Mouse (Mus musculus): ENCODE measurements at regions not wholly inside any gene's neighbourhood (a gene's known extent, or its start where the extent isn't known, plus 50 kb on each side); places are given as distances from the start of the nearest gene placed in this dataset.

GRCm38 (mm10) chr4:66622650-66623394 lies 204.6 kb upstream of the Tlr4 start:
- intact Hi-C loops (cut with DNase I): no loop called here

DNA sequence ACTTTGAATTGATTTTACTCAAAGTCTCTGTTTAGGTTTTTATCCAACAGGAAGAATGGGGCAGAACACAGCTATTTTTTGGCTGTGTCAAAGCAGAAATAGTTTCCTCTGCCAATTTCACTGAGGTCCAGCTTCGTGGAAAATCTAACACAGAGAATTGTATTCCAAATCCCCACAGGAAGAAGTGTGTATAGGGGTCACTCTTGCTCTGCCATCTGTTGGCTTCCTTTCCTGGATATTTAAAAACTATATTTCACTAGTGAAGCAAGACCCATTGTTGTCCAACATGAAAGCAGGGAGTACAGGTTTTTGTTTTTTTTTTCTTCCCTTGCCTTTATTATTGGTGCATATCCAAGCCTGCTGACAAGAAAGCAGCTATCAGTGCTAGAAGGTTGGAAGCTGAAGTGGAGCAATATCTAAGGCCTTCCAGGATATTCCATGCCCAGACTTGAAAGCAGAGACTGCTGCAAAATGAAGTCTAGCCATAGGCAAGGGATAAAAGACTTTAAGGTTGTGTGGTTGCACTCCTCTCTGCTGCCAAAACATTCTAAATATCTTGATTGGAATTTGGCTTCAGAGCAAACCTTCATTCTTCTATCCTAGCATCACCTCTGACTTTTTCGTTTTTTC lies 208.5 kb upstream of the Tlr4 start:
- DNase-seq: no peak
- intact Hi-C loops (cut with DNase I): no loop called here

More at GRCm38 (mm10) chr4:66622650-66623394, 204.6 kb upstream of the Tlr4 start:
- no peak for DNase-seq

DNA sequence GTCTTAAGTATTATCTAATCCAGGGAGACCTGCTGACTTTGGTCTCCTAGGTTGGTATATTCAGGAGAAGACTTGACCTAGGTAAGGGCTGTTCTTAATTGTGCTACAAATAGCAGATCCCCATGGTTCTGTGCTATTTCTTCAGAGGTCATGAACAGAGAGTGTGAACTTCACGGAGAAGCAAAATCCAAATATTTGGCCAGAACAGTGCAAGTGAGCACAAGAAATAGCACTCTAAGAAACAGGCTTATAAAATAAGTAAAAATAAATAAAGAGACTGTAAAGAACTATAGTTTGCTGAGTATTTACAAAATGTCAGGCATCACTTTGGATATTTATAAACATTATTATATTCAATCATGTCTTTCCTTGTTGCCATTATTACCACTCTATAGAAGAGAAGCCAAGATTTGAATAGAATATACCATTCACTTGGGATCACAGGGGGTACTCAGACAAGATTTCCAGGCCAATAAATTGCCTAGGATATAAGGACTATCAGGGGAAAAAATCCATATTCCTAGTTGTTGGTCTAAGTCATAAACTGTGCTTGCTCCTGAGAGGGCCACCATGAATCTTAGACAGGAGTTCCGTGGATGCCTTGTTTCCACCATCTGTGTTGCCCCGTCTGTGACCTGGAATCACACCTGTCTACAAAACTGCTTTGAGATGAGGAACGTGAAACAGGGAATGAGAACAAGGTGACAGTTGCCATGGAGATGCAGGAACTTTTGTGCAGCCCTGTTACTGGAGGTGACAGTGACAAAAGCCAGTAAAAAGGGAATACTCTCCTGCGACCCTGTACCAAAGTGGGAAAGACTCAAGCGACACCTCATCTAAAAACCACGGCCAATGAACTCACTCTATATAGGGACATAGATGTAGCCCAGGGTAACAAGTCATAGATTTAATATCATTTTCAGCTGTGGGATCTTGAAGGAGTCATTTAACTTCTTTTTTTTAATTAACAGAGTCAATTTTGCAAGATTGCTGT lies 209.3 kb upstream of the Tlr4 start:
- intact Hi-C loops (cut with DNase I): no loop called here
- DNase-seq: no peak

- intact Hi-C loops (cut with DNase I): no loop called here
- no peak for DNase-seq
These were observed 210.3 kb upstream of the Tlr4 start for GRCm38 (mm10) chr4:66617101-66617500.

DNA sequence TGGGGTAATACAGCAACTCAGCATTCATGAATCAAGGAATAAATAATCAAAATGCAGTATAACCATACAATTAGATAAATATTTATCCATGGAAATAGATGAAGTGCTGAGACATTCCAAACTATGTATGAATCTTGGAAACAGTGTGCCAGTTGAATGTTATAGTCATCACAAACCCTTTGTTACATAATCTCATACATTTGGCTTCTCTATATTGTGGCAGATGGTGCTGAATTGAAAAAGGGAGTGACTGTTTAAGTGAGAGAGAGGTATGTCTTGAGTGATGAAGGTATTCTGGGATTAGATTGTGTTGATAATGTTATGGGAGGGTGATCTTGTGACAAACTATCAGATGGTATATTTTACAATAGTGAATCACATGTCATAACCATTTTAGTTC lies 200.4 kb upstream of the Astn2 start:
- no peak for DNase-seq
- intact Hi-C loops (cut with DNase I): no loop called here

DNA sequence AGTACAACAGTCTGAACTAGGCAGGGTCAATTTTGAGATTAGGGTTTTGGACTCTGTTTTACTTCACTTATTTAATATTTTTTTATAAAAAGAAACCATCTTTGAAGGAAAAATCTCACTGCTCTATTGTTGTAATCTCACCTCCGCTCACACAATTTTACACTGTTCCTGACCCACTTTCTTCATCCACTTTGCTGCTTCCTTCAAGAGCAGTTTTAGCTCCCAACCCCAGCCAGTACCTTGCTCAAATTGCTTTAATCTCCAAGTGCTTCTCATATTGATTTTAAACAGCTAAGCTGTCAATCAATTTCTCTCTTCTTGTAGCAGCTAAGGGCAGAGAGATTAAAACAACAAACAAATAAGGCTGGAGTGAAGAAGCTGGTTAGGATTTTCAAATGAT lies 194.3 kb upstream of the Astn2 start:
- intact Hi-C loops (cut with DNase I): no loop called here
- DNase-seq: no peak

GRCm38 (mm10) chr4:66586647-66587046 lies 182.2 kb upstream of the Astn2 start:
- intact Hi-C loops (cut with DNase I): no loop called here
- no peak for DNase-seq

DNA sequence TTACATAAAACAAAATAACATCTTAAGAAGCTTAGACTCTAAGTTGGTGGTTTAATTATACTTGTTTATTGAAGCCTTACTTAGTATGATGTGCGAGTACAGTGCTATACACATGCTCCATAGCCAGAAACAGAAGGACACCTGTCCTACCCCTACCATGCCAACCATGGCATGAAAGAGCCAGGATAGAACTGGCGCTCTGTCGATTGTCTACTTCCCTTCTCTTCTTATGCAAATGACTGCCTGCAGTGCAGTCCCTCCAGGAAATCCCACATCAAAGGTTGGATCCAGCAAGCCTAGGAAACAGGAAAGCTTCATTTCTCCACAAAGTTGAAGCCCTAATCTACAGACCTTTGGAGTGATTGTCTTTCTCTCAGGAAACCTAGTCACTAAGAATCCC lies 181.8 kb upstream of the Astn2 start:
- intact Hi-C loops (cut with DNase I): no loop called here
- no peak for DNase-seq

- intact Hi-C loops (cut with DNase I): no loop called here
- no peak for DNase-seq
These were observed 152.5 kb upstream of the Astn2 start for GRCm38 (mm10) chr4:66556936-66557335.

- intact Hi-C loops (cut with DNase I): no loop called here
- DNase-seq: no peak
These were observed 146.1 kb upstream of the Astn2 start for GRCm38 (mm10) chr4:66550306-66551104.

- intact Hi-C loops (cut with DNase I): no loop called here
- DNase-seq: no peak
These were observed 138.5 kb upstream of the Astn2 start for GRCm38 (mm10) chr4:66542833-66543436.

GRCm38 (mm10) chr4:66524456-66524855 lies 120.0 kb upstream of the Astn2 start:
- DNase-seq: no peak
- intact Hi-C loops (cut with DNase I): no loop called here

DNA sequence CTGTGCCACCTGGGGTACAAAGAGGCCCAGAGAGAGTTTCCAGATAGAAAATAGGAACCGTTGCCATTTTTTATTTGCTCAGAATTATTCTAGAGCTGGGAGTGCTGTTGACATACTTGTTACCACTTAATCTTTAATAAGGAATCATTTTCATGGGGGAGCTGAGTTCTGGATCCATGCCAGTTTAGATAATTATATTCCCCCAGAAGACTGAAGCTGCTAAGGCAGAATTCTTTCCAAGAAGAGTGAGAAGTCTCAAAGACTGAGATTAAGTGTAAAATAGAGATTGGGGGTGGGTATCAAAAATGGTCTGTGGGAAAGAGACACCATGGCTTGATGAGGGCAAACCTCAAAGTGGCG lies 119.5 kb upstream of the Astn2 start:
- intact Hi-C loops (cut with DNase I): no loop called here
- no peak for DNase-seq

DNA sequence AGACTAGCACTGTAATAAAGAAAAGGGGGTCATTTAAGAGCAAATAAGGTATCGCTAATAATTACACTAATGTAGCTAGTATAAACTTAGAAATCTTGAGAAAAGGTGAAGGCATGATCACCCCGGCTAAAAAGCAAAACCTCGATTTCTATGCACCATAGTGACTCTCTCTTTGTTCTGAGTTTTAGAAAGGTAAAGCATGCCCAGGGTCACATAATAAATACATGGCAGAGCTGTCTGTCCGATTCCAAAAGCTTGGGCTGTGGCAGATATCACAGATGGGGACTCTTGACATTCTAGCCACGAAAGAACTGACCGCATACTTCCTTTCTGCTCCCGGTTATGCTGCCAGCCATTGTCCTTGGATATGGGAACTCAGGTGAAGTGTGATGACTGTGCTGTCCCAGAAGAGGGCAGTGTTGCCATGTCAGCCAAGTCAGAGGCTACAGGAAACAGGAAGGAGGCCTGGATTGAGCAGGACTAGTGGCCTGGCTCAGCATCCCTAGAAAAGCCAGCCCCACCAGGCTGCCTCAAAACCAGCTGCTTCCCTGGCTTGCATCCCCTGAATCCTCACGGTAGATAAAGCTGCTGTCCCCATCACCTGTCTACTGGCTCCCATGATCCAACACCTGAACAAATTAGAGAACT lies 119.0 kb upstream of the Astn2 start:
- peak; percentile 20 to 30 for DNase-seq
- intact Hi-C loops (cut with DNase I): no loop called here

- intact Hi-C loops (cut with DNase I): no loop called here
- DNase-seq: no peak
These were observed 117.8 kb upstream of the Astn2 start for GRCm38 (mm10) chr4:66522097-66522809.

DNA sequence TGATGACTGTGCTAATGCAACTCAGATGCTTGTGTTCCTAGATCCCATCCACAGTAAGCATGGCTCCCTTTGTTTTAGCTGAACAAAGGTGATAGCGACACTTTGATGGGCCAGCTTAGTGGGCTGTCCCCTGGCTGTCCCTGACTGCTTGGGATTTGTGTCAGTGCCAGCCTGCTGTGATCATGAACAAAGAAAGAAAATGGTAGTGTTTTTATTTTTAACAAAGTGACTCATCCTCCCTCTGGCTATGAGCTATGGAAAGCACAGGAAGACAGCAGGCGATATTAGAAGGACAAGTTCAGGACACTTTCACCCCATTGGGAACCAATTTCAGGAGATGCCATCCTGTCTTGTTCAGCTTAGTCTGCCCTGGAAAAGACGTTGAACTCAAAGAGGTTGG lies 116.4 kb upstream of the Astn2 start:
- no peak for DNase-seq
- intact Hi-C loops (cut with DNase I): no loop called here

GRCm38 (mm10) chr4:66515815-66516214 lies 111.4 kb upstream of the Astn2 start:
- no peak for DNase-seq
- intact Hi-C loops (cut with DNase I): no loop called here

DNA sequence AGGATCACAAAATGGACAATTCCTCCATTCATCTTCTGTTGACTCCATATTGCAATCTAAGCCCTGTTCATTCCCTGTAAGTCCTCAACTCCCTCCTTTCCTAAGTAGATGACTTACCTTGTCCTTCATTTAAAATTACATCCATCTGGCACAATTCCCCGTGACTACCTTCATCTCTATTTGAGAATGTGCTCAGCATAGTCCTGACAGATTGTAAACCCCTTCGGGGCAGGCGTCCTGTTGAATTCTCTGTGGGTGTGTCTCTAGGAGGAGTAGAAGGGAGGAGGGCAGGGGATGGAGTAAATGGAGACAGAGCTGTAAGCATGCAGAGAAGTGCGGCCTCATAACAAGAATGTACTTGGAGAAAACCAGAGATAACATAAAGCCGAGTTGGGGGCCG lies 79.1 kb upstream of the Astn2 start:
- intact Hi-C loops (cut with DNase I): no loop called here
- DNase-seq: no peak

All from heart, postnatal 14 days (tissue).